Mouse (Mus musculus): ENCODE measurements around the gene Dynlt1b.
"Not testable (repeated sequence)": the region's sequence is repeated elsewhere in the genome, so short reads cannot be mapped to it uniquely, and the experiment has no call there.

DNA sequence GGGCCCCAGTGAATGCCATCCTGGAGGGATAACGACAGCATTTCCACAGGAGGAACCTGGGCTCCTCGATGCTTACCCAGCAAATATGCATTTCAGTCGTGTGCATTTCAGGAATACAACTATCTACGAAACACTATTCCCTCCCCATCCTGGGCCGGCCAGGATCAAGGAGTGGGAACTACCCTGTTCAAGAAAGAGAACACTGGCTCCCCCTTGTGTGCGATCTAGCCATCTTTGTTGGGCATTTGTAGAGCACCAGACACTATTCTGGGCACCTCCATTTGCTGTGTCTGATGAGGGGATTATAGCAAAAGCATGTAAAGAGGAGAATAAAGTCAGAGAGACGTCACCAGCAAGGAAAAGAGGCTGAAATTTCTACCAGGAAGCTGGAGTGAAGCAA is 12.8 kb upstream of the Dynlt1b start:
- not testable (repeated sequence) for TF ChIP-seq CTCF (IDR thresholded peaks at IDR 0.05; ENCODE audit: insufficient read depth, low read length); POLR2A (IDR thresholded peaks at IDR 0.05; ENCODE audit: borderline replicate concordance, extremely low read depth, low read depth, low read length)

All from lung, adult 2 months (tissue).